Mouse (Mus musculus) stomach, postnatal 0 days (tissue): ENCODE results near the gene Hist1h3g.

ENCODE experiments used
- CTCF ChIP-seq: IDR thresholded peaks from 2 replicates; pipeline ENCODE4 v1.5.1; 2016; ENCODE audit warnings: antibody characterized with exemption, low read depth, mild to moderate bottlenecking, moderate library complexity
- EP300 ChIP-seq: optimal IDR thresholded peaks from 2 replicates; pipeline ENCODE3; 2016; ENCODE audit warnings: antibody characterized with exemption

GRCm38 (mm10) chr13:23502916-23503315 lies 32.3 kb upstream of the Hist1h3g start:
- TF ChIP-seq EP300 (no peak), CTCF (no peak)
